Mouse (Mus musculus): ENCODE measurements at regions not wholly inside any gene's neighbourhood (a gene's known extent, or its start where the extent isn't known, plus 50 kb on each side); places are given as distances from the start of the nearest gene placed in this dataset.

DNA sequence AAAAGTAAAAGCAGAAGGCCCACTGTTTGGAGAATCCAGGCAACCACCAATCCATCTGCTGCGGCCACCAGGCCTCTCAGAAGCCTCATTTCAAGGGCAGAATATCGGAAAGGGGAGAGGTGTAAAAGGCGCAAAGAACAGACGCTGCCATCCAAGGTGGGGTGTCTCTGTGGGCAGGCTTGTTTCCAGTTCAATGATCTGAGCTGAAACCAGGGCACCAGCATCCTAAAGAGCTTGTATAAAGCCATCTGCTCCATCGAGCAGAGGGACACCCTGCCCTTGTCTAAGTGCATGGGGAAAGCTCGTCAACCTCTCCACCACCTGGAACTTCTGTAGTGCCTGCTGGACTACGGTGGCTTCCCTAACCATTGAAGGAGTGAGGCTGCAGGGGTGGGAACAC lies 363.7 kb upstream of the Spred2 start:
- no peaks in the 10 kb centered on the region for H3K27me3 ChIP-seq (ENCODE audit: control insufficient read depth, insufficient read depth, insufficient read length)
- H3ac ChIP-seq (ENCODE audit: control insufficient read depth, insufficient read length): no peak overlapping the region
- H3K4me2 ChIP-seq (ENCODE audit: low read depth): no peak overlapping the region
- no peak overlapping the region for H3K4me3 ChIP-seq
- TF ChIP-seq MYOD1 (IDR thresholded peaks at IDR 0.05; ENCODE audit: control insufficient read depth in 1 of 3, insufficient read length in 2 of 3, low read depth in 2 of 3) (no peak), TCF12 (IDR thresholded peaks at IDR 0.05; ENCODE audit: insufficient read depth, poor library complexity, severe bottlenecking) (no peak), TCF3 (IDR thresholded peaks at IDR 0.05; ENCODE audit: insufficient read length, low read depth) (no peak), MAX (IDR thresholded peaks at IDR 0.05; ENCODE audit: low read depth) (no peak), POLR2AphosphoS2 (IDR thresholded peaks at IDR 0.05; ENCODE audit: insufficient read length, low read depth) (no peak), REST (IDR thresholded peaks at IDR 0.05; ENCODE audit: insufficient read depth, insufficient read length) (no peak), POLR2A (IDR thresholded peaks at IDR 0.05; ENCODE audit: insufficient read length, low read depth) (no peak), MYOG (IDR thresholded peaks at IDR 0.05; ENCODE audit: control insufficient read depth in 1 of 3, insufficient read depth in 1 of 3, insufficient read length in 2 of 3, low read depth in 2 of 3) (no peak), USF1 (IDR thresholded peaks at IDR 0.05; ENCODE audit: low read depth) (no peak), E2F4 (IDR thresholded peaks at IDR 0.05; ENCODE audit: insufficient read depth) (no peak), CEBPB (IDR thresholded peaks at IDR 0.05; ENCODE audit: insufficient read depth, poor library complexity, severe bottlenecking) (no peak), SRF (IDR thresholded peaks at IDR 0.05; ENCODE audit: control insufficient read depth, insufficient read length, low read depth) (no peak)
- H3K36me3 ChIP-seq (ENCODE audit: control insufficient read depth, insufficient read depth): no peaks in the 10 kb centered on the region
- no peaks in the 10 kb centered on the region for H3K79me2 ChIP-seq (ENCODE audit: control insufficient read depth, insufficient read depth)

GRCm38 (mm10) chr11:19562668-19563067 lies 361.5 kb upstream of the Spred2 start:
- H3K27me3 ChIP-seq (ENCODE audit: control insufficient read depth, insufficient read depth, insufficient read length): no peaks in the 10 kb centered on the region
- no peak overlapping the region for H3ac ChIP-seq (ENCODE audit: control insufficient read depth, insufficient read length)
- H3K4me2 ChIP-seq (ENCODE audit: low read depth): no peak overlapping the region
- no peaks in the 10 kb centered on the region for H3K36me3 ChIP-seq (ENCODE audit: control insufficient read depth, insufficient read depth)
- no peak overlapping the region for H3K4me3 ChIP-seq
- H3K79me2 ChIP-seq (ENCODE audit: control insufficient read depth, insufficient read depth): no peaks in the 10 kb centered on the region
- TF ChIP-seq SRF (IDR thresholded peaks at IDR 0.05; ENCODE audit: control insufficient read depth, insufficient read length, low read depth) (no peak), USF1 (IDR thresholded peaks at IDR 0.05; ENCODE audit: low read depth) (no peak), POLR2A (IDR thresholded peaks at IDR 0.05; ENCODE audit: insufficient read length, low read depth) (no peak), REST (IDR thresholded peaks at IDR 0.05; ENCODE audit: insufficient read depth, insufficient read length) (no peak), POLR2AphosphoS2 (IDR thresholded peaks at IDR 0.05; ENCODE audit: insufficient read length, low read depth) (no peak), MYOG (IDR thresholded peaks at IDR 0.05; ENCODE audit: control insufficient read depth in 1 of 3, insufficient read depth in 1 of 3, insufficient read length in 2 of 3, low read depth in 2 of 3) (no peak), TCF3 (IDR thresholded peaks at IDR 0.05; ENCODE audit: insufficient read length, low read depth) (no peak), MYOD1 (IDR thresholded peaks at IDR 0.05; ENCODE audit: control insufficient read depth in 1 of 3, insufficient read length in 2 of 3, low read depth in 2 of 3) (no peak), E2F4 (IDR thresholded peaks at IDR 0.05; ENCODE audit: insufficient read depth) (no peak), MAX (IDR thresholded peaks at IDR 0.05; ENCODE audit: low read depth) (no peak), CEBPB (IDR thresholded peaks at IDR 0.05; ENCODE audit: insufficient read depth, poor library complexity, severe bottlenecking) (no peak), TCF12 (IDR thresholded peaks at IDR 0.05; ENCODE audit: insufficient read depth, poor library complexity, severe bottlenecking) (no peak)

DNA sequence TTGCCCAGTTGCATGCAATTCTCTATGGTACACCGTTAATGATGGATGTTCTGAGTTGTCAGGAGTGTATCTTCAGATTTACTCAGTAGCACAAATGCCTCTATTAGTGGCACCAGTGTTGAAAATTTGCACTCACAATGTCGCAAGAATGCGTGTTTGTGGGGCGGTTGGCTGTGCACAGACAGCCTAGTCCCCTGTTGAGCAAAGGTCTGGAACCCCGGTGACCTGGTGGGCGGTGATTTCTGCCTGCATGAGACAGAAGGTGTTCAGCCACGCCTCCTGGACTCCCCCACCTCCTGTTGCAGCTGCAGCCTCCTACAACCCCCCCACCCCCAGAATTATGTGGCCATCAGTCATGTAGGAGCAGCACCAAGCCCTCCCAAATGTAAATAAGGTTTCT lies 338.9 kb upstream of the Spred2 start:
- TF ChIP-seq POLR2A (IDR thresholded peaks at IDR 0.05; ENCODE audit: insufficient read length, low read depth): no peak
- TF ChIP-seq E2F4 (IDR thresholded peaks at IDR 0.05; ENCODE audit: insufficient read depth): no peak
- no peak for TF ChIP-seq USF1 (IDR thresholded peaks at IDR 0.05; ENCODE audit: low read depth)
- no peak for TF ChIP-seq MAX (IDR thresholded peaks at IDR 0.05; ENCODE audit: low read depth)
- no peak for TF ChIP-seq POLR2AphosphoS2 (IDR thresholded peaks at IDR 0.05; ENCODE audit: insufficient read length, low read depth)
- no peak for TF ChIP-seq TCF12 (IDR thresholded peaks at IDR 0.05; ENCODE audit: insufficient read depth, poor library complexity, severe bottlenecking)
- no peak for TF ChIP-seq SRF (IDR thresholded peaks at IDR 0.05; ENCODE audit: control insufficient read depth, insufficient read length, low read depth)
- TF ChIP-seq TCF3 (IDR thresholded peaks at IDR 0.05; ENCODE audit: insufficient read length, low read depth): no peak
- TF ChIP-seq REST (IDR thresholded peaks at IDR 0.05; ENCODE audit: insufficient read depth, insufficient read length): no peak
- no peak for TF ChIP-seq CEBPB (IDR thresholded peaks at IDR 0.05; ENCODE audit: insufficient read depth, poor library complexity, severe bottlenecking)
- TF ChIP-seq MYOG (IDR thresholded peaks at IDR 0.05; ENCODE audit: control insufficient read depth in 1 of 3, insufficient read depth in 1 of 3, insufficient read length in 2 of 3, low read depth in 2 of 3): no peak
- TF ChIP-seq MYOD1 (IDR thresholded peaks at IDR 0.05; ENCODE audit: control insufficient read depth in 1 of 3, insufficient read length in 2 of 3, low read depth in 2 of 3): no peak
- H3K79me2 ChIP-seq (ENCODE audit: control insufficient read depth, insufficient read depth): no peaks in the 10 kb centered on the region
- H3ac ChIP-seq (ENCODE audit: control insufficient read depth, insufficient read length): no peak overlapping the region
- no peak overlapping the region for H3K4me2 ChIP-seq (ENCODE audit: low read depth)
- no peaks in the 10 kb centered on the region for H3K27me3 ChIP-seq (ENCODE audit: control insufficient read depth, insufficient read depth, insufficient read length)
- no peak overlapping the region for H3K4me3 ChIP-seq
- H3K36me3 ChIP-seq (ENCODE audit: control insufficient read depth, insufficient read depth): no peaks in the 10 kb centered on the region

- no peak overlapping the region for H3K4me2 ChIP-seq (ENCODE audit: low read depth)
- no peak for TF ChIP-seq MYOG (IDR thresholded peaks at IDR 0.05; ENCODE audit: control insufficient read depth in 1 of 3, insufficient read depth in 1 of 3, insufficient read length in 2 of 3, low read depth in 2 of 3)
- TF ChIP-seq MAX (IDR thresholded peaks at IDR 0.05; ENCODE audit: low read depth): no peak
- TF ChIP-seq REST (IDR thresholded peaks at IDR 0.05; ENCODE audit: insufficient read depth, insufficient read length): no peak
- TF ChIP-seq E2F4 (IDR thresholded peaks at IDR 0.05; ENCODE audit: insufficient read depth): no peak
- no peak for TF ChIP-seq POLR2A (IDR thresholded peaks at IDR 0.05; ENCODE audit: insufficient read length, low read depth)
- TF ChIP-seq TCF3 (IDR thresholded peaks at IDR 0.05; ENCODE audit: insufficient read length, low read depth): no peak
- TF ChIP-seq POLR2AphosphoS2 (IDR thresholded peaks at IDR 0.05; ENCODE audit: insufficient read length, low read depth): no peak
- no peak for TF ChIP-seq MYOD1 (IDR thresholded peaks at IDR 0.05; ENCODE audit: control insufficient read depth in 1 of 3, insufficient read length in 2 of 3, low read depth in 2 of 3)
- TF ChIP-seq SRF (IDR thresholded peaks at IDR 0.05; ENCODE audit: control insufficient read depth, insufficient read length, low read depth): no peak
- TF ChIP-seq TCF12 (IDR thresholded peaks at IDR 0.05; ENCODE audit: insufficient read depth, poor library complexity, severe bottlenecking): no peak
- no peak for TF ChIP-seq USF1 (IDR thresholded peaks at IDR 0.05; ENCODE audit: low read depth)
- no peak for TF ChIP-seq CEBPB (IDR thresholded peaks at IDR 0.05; ENCODE audit: insufficient read depth, poor library complexity, severe bottlenecking)
- H3K4me3 ChIP-seq: no peak overlapping the region
- no peaks in the 10 kb centered on the region for H3K79me2 ChIP-seq (ENCODE audit: control insufficient read depth, insufficient read depth)
- no peak overlapping the region for H3ac ChIP-seq (ENCODE audit: control insufficient read depth, insufficient read length)
- H3K36me3 ChIP-seq (ENCODE audit: control insufficient read depth, insufficient read depth): no peaks in the 10 kb centered on the region
- H3K27me3 ChIP-seq (ENCODE audit: control insufficient read depth, insufficient read depth, insufficient read length): no peaks in the 10 kb centered on the region
Observed at GRCm38 (mm10) chr11:19592506-19593355, 331.4 kb upstream of the Spred2 start.
